Mouse (Mus musculus) hindbrain, embryonic 14.5 days (tissue): ENCODE data around the gene Clec2l. TPM values are rescaled to one million over a fixed set of nuclear protein-coding genes. Genes with fewer than 3 reads are reported as not detected.

Source experiments
- ATAC-seq: fragments of 200-750 bp; cut with Nextera tagmentation; 2 replicates; pipeline ENCODE4 v1.8.0; 2017; ENCODE audit warnings: moderate number of reproducible peaks, mild to moderate bottlenecking, moderate TSS enrichment, moderate library complexity; ENCODE audit not compliant: low FRiP score
- DNase-seq: peaks from one replicate; pipeline ENCODE4 v3.0.0-alpha.2; 2015; ENCODE audit warnings: low spot score
- H3K27ac ChIP-seq: fragments of 300-500 bp; sonication (generic); 2 replicates; pipeline ENCODE4 v1.5.1; 2014; ENCODE audit warnings: mild to moderate bottlenecking, moderate library complexity
- H3K27me3 ChIP-seq: fragments of 300-500 bp; sonication (generic); 2 replicates; pipeline ENCODE4 v1.6.1; 2014; ENCODE audit warnings: mild to moderate bottlenecking, low read length, mixed read lengths; ENCODE audit not compliant: control insufficient read depth, insufficient read depth
- H3K36me3 ChIP-seq: fragments of 300-500 bp; sonication (generic); replicated peaks from 2 replicates; pipeline ENCODE4 v1.6.1; 2014; ENCODE audit not compliant: control insufficient read depth, insufficient read depth
- H3K4me1 ChIP-seq: fragments of 300-500 bp; sonication (generic); replicated peaks from 2 replicates; pipeline ENCODE4 v1.6.1; 2014; ENCODE audit warnings: antibody characterized with exemption, low read length, mixed read lengths; ENCODE audit not compliant: control insufficient read depth, insufficient read depth
- H3K4me2 ChIP-seq: fragments of 300-500 bp; sonication (generic); replicated peaks from 2 replicates; pipeline ENCODE4 v1.6.1; 2014; ENCODE audit warnings: mild to moderate bottlenecking, moderate library complexity
- H3K4me3 ChIP-seq: fragments of 300-500 bp; sonication (generic); replicated peaks from 2 replicates; pipeline ENCODE4 v1.5.1; 2014; ENCODE audit warnings: mild to moderate bottlenecking, low read length
- H3K9ac ChIP-seq: fragments of 300-500 bp; sonication (generic); 2 replicates; pipeline ENCODE4 v1.6.1; 2014
- H3K9me3 ChIP-seq: fragments of 300-500 bp; sonication (generic); 2 replicates; pipeline ENCODE4 v1.6.1; 2016; ENCODE audit warnings: low read length; ENCODE audit not compliant: control insufficient read depth
- whole genome bisulfite sequencing: fragments of 180-500 bp; shearing (Covaris S2); extraction: QIAGEN DNeasy Blood & Tissue Kit; methylation state at CpG from one replicate; pipeline ENCODE4 v1.1.7; 2014; 5-methylcytosine and 5-hydroxymethylcytosine counted together
- polyA plus RNA-seq: library from polyadenylated mRNA; unstranded; fragments of >200 nt; fragmentation: Nextera tagmentation; extraction: Ambion mirVana; gene quantifications from 2 replicates; pipeline ENCODE4 v1.2.1, GENCODE M21; 2014

Clec2l gene
- polyA plus RNA-seq, 1 experiment from 2014 or later: 22.3 TPM

- H3K27me3 ChIP-seq: no peaks in the 10 kb centered on the region
- H3K27ac ChIP-seq: no peak overlapping the region
- ATAC-seq (no peak), DNase-seq (no peak)
- peaks cover 83% of the 10 kb centered on the region for H3K36me3 ChIP-seq
- H3K9me3 ChIP-seq: no peaks in the 10 kb centered on the region
- no peak overlapping the region for H3K4me3 ChIP-seq
- no peak overlapping the region for H3K4me2 ChIP-seq
- WGBS: 65% methylated on average over 6 of the region's 6 CpGs
- no peak overlapping the region for H3K9ac ChIP-seq
- H3K4me1 ChIP-seq: no peaks in the 10 kb centered on the region
Measured at GRCm38 (mm10) chr6:38702810-38703399, 40.0 kb downstream of the Clec2l start.

DNA sequence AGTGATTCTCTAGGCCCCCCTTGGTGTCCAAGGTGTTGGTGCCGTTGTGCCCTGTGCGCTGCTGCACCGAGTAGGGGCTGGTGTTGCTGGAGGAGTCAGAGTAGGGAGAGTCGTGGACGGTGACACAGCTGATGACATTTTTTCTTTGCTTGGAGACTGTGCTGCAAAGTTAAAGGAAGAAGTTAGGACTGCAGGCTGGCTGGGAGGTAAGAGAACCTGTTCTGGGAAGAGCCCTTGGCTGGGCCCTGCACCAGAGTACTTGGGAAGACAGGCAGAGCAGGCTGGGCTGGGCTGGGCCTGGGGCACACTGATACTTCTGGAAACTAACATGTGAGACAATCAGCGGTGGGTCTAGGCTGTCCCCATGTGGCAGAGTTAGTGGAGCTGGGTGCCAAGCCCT lies 40.7 kb downstream of the Clec2l start:
- Histone ChIP-seq H3K9ac (no peak overlapping the region), H3K36me3 (peaks cover 77% of the 10 kb centered on the region), H3K27ac (no peak overlapping the region), H3K27me3 (no peaks in the 10 kb centered on the region), H3K4me1 (no peaks in the 10 kb centered on the region), H3K9me3 (no peaks in the 10 kb centered on the region), H3K4me2 (no peak overlapping the region), H3K4me3 (no peak overlapping the region)
- 92% methylated on average over 6 of the region's 6 CpGs for WGBS
- no peak for DNase-seq
- ATAC-seq: no peak

DNA sequence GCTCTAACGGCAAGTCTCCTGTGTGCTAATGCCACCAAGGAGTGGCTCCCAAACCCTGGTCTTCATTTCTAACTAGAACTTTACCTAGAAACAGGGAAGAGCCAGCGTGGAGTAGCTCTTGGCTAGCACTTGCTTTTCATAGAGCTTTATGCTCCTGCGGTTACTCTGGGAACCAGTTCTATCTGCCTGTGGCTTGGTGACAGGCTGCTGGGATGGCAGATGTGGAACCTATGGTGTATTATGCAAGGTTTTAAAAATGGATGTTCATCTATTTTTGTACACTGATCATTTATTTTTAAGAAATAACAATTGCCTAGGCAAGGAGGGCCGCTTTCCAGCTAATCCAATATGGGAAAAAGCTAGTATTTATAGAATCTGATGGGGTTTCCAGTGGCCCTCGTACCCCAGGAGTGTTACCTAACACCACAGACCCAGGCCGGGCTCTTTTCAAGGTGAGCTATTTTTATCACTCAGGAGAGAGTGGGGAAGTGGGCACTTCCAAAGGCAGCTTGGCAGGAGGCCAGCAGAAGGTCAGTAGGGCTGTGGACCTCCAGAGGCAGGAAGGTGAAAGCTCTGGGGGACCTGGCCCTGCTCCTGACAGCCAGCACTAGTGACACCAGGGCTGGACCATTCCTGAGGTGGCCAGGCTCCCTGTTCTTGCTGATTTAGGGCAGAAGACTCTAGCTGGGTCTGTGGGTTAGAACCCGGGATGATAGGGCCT lies 41.6 kb downstream of the Clec2l start:
- no peaks in the 10 kb centered on the region for H3K9me3 ChIP-seq
- no peak overlapping the region for H3K4me3 ChIP-seq
- DNase-seq (no peak), ATAC-seq (no peak)
- H3K4me2 ChIP-seq: no peak overlapping the region
- H3K4me1 ChIP-seq: no peaks in the 10 kb centered on the region
- 93% methylated on average over 7 of the region's 7 CpGs for WGBS
- H3K36me3 ChIP-seq: peaks cover 69% of the 10 kb centered on the region
- no peak overlapping the region for H3K9ac ChIP-seq
- H3K27me3 ChIP-seq: no peaks in the 10 kb centered on the region
- H3K27ac ChIP-seq: no peak overlapping the region

DNA sequence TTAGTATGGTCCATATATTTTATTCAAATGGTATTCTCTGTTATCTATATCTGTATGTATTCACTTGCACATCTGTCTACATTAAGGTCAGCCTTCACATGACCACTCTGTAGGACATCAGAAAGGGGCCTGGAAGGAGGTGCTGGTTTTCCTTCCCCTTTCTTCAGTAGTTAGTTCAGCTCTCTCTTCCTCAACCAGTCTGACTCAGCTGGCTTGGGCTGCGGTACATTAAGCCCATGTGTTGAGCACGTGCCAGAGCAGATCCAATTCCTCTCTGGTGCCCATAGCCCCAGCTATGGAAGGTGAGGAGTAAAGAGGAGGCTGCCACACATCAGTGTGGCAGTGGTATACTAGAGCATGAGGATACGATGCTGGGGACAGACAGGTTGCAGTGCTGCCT lies 47.6 kb downstream of the Clec2l start:
- H3K4me1 ChIP-seq: no peaks in the 10 kb centered on the region
- no peak overlapping the region for H3K4me2 ChIP-seq
- 88% methylated on average over 3 of the region's 3 CpGs for WGBS
- no peaks in the 10 kb centered on the region for H3K27me3 ChIP-seq
- no peak overlapping the region for H3K27ac ChIP-seq
- no peak overlapping the region for H3K9ac ChIP-seq
- ATAC-seq (no peak), DNase-seq (no peak)
- peaks cover 79% of the 10 kb centered on the region for H3K36me3 ChIP-seq
- H3K4me3 ChIP-seq: no peak overlapping the region
- no peaks in the 10 kb centered on the region for H3K9me3 ChIP-seq

DNA sequence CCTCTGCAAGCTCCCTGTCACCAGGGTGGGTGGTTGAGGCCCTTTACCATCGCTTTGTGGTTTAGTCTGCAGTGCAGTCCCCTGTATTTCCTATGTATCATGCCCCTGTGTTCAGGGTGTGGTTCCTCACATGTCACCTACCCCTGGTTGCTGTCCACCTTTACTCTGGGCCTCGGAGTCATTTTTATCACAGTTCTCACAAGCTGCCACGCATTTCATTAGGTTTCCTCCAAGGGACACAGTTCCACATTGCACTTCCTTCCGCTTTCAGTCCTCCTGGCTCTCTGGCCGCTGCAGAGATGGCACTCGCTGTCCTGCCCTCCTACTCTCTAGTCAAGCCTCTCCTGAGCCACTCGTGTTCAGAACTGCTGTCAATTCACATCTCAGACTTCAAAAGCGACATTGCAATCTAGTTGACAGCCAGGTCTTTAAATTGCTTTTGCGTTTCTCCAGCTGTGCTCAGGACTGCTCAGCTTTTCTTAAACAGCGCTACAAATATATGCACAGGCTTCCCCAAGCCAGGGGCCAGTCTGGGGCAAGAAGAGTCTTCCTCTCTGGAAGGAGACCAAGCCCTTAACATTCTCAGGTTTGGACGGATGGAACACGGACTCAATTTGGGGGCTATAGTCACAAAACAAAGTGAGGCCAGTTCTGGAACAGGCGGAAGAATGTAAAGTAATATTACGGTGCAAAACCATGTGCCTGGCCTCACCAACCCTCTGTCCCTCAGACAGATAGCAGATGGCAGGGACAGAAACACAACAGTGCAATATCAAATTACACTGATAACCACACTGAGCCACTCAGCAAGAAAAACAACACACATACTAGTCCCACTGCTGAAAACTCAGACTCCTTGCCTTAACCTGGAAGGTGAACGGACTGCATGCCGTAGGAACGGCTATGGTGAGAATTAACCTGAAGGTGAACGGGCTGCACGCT lies 51.4 kb downstream of the Clec2l start:
- H3K27me3 ChIP-seq: no peaks in the 10 kb centered on the region
- H3K9ac ChIP-seq: no peak overlapping the region
- H3K27ac ChIP-seq: no peak overlapping the region
- 87% methylated on average over 19 of the region's 19 CpGs for WGBS
- DNase-seq (no peak), ATAC-seq (no peak)
- peaks cover 98% of the 10 kb centered on the region for H3K36me3 ChIP-seq
- H3K9me3 ChIP-seq: no peaks in the 10 kb centered on the region
- H3K4me2 ChIP-seq: no peak overlapping the region
- H3K4me1 ChIP-seq: no peaks in the 10 kb centered on the region
- no peak overlapping the region for H3K4me3 ChIP-seq

- Histone ChIP-seq H3K36me3 (peaks cover 97% of the 10 kb centered on the region), H3K4me2 (no peak overlapping the region), H3K4me3 (no peak overlapping the region), H3K9ac (no peak overlapping the region), H3K4me1 (no peaks in the 10 kb centered on the region), H3K9me3 (no peaks in the 10 kb centered on the region), H3K27ac (no peak overlapping the region), H3K27me3 (no peaks in the 10 kb centered on the region)
- ATAC-seq (no peak), DNase-seq (no peak)
- WGBS: 92% methylated on average over 16 of the region's 16 CpGs
Measured at GRCm38 (mm10) chr6:38715881-38716280, 53.0 kb downstream of the Clec2l start.

DNA sequence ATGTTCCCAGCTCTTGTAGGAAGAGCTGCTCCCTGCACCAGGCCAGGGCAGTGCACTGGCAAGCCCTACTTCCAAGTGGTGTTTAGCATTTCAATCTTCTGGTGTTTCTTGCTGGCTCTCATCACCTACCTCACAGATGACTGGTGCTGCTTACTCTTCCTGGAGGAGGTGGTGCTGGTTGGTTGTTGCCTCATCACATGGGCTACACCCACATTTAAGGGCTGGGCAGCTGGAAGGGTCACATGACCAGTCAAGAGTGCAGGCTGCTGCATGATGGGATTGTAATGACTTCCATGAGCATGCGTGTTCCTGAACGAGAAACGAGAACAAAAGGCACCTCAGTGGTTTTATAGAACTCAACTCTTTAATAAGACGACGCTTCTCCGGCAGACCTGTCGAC lies 55.8 kb downstream of the Clec2l start:
- DNase-seq: no peak
- 85% methylated on average over 7 of the region's 7 CpGs for WGBS
- H3K9me3 ChIP-seq: no peaks in the 10 kb centered on the region
- peaks cover 78% of the 10 kb centered on the region for H3K36me3 ChIP-seq
- H3K27ac ChIP-seq: no peak overlapping the region
- no peaks in the 10 kb centered on the region for H3K27me3 ChIP-seq
- H3K4me1 ChIP-seq: no peaks in the 10 kb centered on the region
- no peak for ATAC-seq
- no peak overlapping the region for H3K9ac ChIP-seq
- no peak overlapping the region for H3K4me3 ChIP-seq
- H3K4me2 ChIP-seq: no peak overlapping the region

DNA sequence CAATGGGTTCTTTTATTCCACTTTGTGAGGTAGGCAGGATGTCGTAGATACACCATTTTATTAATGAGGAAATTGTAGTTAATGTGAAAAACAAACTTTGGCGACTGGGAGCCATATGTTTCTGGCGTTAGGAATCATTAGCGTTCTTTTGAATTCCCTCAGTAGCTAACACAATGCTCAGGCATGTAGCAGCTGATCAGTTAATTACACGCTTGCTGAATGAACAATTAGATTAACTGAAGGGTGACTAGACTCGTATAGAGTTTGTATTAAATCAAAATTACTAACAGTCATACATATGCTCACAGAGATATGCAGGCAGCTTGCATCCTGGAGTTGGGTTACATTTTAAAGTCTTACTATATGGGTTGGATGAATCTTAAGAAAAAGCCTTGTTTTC lies 56.4 kb downstream of the Clec2l start:
- DNase-seq (no peak), ATAC-seq (no peak)
- no peaks in the 10 kb centered on the region for H3K9me3 ChIP-seq
- no peaks in the 10 kb centered on the region for H3K27me3 ChIP-seq
- 24% methylated on average over 6 of the region's 6 CpGs for WGBS
- H3K9ac ChIP-seq: no peak overlapping the region
- H3K4me3 ChIP-seq: no peak overlapping the region
- no peak overlapping the region for H3K4me2 ChIP-seq
- H3K27ac ChIP-seq: no peak overlapping the region
- H3K36me3 ChIP-seq: peaks cover 77% of the 10 kb centered on the region
- no peaks in the 10 kb centered on the region for H3K4me1 ChIP-seq

- no peaks in the 10 kb centered on the region for H3K27me3 ChIP-seq
- no peak for ATAC-seq
- no peaks in the 10 kb centered on the region for H3K9me3 ChIP-seq
- no peak for DNase-seq
- no peaks in the 10 kb centered on the region for H3K4me1 ChIP-seq
- WGBS: 84% methylated on average over 1 of the region's 1 CpGs
- no peak overlapping the region for H3K9ac ChIP-seq
- H3K4me3 ChIP-seq: no peak overlapping the region
- no peak overlapping the region for H3K4me2 ChIP-seq
- H3K27ac ChIP-seq: no peak overlapping the region
- peaks cover 62% of the 10 kb centered on the region for H3K36me3 ChIP-seq
Measured at GRCm38 (mm10) chr6:38721361-38721760, 58.5 kb downstream of the Clec2l start.
